Mouse (Mus musculus) lung, postnatal 10 days (tissue): ENCODE data around the gene Dot1l.
"Not testable (repeated sequence)": the region's sequence is repeated elsewhere in the genome, so short reads cannot be mapped to it uniquely, and the experiment has no call there.

Experiments used
- DNase-seq: peaks from one replicate; pipeline ENCODE4 v3.0.0; 2021

Dot1l gene

DNA sequence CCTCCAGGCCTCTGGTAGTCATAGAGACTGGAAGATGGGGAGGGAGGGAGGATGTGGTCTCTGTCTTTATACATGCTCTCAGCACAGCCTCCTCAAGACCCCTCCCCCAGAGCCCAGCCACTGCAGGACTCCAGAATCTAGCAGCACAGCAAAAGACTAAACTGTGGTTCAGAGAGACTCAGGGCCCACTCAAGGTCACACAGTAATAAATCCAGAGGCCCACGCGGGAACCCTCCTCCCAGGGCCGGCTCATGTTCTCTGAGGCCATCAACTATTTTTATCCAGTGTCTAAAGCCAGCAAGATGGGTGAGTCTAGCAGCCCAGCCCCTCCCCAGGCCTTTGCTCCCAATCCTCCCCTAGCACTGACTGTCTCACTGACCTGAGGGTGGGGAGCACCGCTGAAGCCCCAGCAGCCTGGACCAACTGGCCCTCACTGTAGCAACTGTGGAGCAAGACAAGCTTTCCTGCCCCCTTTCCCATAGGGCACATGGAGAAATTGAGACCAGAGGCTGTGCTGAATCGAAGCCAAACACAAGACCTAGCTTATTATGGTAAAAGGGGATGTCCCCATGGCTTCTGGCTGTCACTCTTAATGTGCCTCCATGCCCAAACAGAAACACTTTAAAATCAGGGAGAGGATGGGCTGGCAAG, 57.5 kb downstream of the Dot1l start:
- DNase-seq, result no peak

DNA sequence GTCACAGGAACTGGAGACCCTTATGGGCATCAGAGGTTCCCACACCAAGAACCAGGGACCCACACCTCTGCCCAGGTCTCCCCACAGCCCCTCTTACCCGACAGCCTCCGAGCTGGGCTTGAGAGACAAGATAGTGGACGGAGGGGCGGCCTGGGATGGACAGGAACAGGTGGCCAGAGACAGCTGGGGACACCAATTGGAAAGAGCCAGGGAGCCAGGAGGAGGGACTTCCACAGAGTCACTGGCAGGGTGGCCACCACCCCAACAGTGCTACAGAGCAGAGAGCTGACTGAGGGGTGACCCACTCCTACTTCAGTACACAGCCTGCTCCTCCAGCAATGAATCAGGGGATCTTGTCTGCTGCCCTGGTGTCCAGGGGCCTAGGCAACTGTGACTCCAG, 58.4 kb downstream of the Dot1l start, which contains the start of gene Jsrp1:
Jsrp1 (minus strand) TSS at position 133 of the 400 bp plus-strand sequence.
- DNase-seq, result no peak

DNA sequence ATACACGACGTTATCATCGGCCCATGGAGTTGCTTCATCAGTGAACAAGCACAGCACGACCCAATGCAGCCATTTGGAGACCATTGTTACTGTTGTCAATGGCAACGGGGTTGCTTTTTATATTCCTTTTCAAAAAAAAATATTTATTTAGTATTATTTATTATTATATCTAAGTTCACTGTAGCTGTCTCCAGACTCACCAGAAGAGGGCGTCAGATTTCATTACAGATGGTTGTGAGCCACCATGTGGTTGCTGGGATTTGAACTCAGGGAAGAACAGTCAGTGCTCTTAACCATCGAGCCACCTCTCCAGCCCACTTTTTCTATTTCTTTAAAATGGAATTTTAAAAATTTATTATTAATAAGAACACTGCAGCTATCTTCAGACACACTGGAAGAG, 59.8 kb downstream of the Dot1l start:
- no peak for DNase-seq

DNA sequence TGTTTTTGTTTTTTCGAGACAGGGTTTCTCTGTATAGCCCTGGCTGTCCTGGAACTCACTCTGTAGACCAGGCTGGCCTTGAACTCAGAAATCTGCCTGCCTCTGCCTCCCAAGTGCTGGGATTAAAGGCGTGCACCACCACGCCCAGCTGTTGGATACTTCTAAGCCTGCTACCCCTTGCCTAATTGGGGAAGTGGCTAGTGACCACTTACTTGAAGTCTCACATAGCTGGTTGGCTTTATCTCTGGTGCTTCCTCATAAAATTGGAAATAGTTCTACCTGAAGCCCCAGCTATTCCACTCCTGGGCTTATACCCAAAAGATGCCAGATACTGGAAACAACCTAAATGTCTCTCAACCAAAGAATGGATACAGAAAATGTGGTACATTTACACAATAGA, 61.3 kb downstream of the Dot1l start:
- DNase-seq, result not testable (repeated sequence)

GRCm38 (mm10) chr10:80817164-80817563, 62.2 kb downstream of the Dot1l start:
- DNase-seq, result no peak

- DNase-seq, result not testable (repeated sequence)
Observed at GRCm38 (mm10) chr10:80817955-80818354, 62.9 kb downstream of the Dot1l start.

GRCm38 (mm10) chr10:80818599-80819281, 63.7 kb downstream of the Dot1l start:
- no peak for DNase-seq

GRCm38 (mm10) chr10:80819406-80819805, 64.4 kb downstream of the Dot1l start:
- DNase-seq, result no peak

DNA sequence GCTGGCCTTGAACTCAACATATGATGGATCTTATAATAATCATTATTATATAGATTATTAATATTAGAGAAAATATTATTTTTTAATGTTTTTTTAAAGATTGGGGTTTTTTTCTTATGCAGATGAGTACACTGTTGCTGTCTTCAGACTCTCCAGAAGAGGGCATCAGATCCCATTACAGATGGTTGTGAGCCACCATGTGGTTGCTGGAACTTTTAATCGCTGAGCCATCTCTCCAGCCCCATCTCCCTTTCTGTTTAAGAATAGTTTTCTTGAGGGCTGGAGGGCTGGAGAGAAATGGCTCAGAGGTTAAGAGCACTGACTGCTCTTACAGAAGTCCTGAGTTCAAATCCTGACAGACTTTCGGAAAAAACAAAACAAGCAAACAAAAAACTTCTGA, 67.0 kb downstream of the Dot1l start:
- peak; percentile 62 for DNase-seq

GRCm38 (mm10) chr10:80822528-80822927, 67.5 kb downstream of the Dot1l start:
- DNase-seq, result no peak

- no peak for DNase-seq
Observed at GRCm38 (mm10) chr10:80823316-80823715, 68.3 kb downstream of the Dot1l start.

GRCm38 (mm10) chr10:80823847-80824643, 69.0 kb downstream of the Dot1l start:
- DNase-seq, result no peak

GRCm38 (mm10) chr10:80824827-80825226, 69.8 kb downstream of the Dot1l start:
- DNase-seq, result no peak

DNA sequence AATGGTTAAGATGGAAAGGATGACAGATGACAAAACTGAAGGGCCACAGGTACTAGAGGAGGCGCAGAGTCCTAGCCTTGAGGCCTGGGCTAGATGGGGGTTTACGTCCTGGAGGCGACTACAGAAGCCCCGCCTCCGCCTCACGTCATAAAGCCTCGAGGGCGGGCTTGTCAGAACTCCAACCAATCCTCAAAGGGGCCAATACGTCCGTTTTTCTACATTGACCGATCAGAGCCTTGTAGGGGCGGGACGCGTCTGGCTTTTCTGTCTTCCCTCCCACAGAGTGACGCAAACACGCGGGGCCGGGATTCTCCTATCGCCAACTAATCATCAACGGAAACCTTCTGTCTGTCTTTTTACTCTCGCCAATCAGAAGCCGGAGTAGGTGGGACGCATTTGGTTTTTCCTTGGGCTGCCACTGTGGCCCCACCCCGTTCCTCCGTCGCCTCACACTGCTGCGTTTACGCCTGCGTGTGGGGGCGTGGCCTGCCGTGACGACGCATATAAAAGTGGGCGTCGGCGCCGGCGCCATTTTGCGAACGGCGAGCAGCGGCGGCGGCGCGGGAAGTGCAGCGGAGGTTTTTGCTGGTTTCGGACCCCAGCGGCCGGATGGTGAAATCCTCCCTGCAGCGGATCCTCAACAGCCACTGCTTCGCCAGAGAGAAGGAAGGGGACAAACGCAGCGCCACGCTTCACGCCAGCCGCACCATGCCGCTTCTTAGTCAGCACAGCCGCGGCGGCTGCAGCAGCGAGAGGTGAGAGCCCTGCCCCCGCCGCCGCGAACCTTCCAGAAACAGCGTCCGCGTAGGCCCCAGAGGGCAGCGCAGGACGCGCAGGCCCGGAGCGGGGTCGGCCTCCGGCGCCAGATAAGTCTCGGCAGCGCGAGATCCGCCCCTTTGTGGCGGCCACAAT, 71.4 kb downstream of the Dot1l start, which contains the start of gene Oaz1:
Oaz1 (plus strand) TSS at position 506 of the 912 bp plus-strand sequence.
- peak; percentile 100 for DNase-seq

- DNase-seq, result no peak
Observed at GRCm38 (mm10) chr10:80827063-80827869, 72.3 kb downstream of the Dot1l start.

DNA sequence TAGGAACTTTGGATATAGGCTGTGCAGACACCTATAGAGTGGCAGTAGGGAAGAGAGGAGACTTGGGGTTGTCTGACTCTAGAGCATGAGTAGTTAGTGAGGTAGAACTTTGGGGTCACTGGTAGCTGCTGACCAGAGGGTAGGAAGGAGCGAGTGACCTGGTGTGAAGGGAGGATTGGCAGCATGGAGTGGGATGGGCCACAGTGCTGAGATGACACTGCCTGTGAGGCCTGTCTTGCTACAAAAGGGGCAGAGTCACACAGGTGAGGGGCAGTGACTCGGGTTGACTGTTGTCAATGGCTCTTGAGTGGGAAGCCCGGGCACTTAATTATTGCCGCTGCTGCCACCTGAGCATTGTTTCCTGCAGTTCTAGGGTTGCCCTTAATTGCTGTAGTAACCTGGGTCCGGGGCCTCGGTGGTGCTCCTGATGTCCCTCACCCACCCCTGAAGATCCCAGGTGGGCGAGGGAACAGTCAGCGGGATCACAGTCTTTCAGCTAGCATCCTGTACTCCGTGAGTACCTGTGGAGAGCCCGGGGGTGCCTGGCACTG, 72.9 kb downstream of the Dot1l start:
- DNase-seq, result no peak

GRCm38 (mm10) chr10:80828587-80828986, 73.6 kb downstream of the Dot1l start:
- DNase-seq, result not testable (repeated sequence)

GRCm38 (mm10) chr10:80829359-80830278, 74.6 kb downstream of the Dot1l start:
- no peak for DNase-seq

DNA sequence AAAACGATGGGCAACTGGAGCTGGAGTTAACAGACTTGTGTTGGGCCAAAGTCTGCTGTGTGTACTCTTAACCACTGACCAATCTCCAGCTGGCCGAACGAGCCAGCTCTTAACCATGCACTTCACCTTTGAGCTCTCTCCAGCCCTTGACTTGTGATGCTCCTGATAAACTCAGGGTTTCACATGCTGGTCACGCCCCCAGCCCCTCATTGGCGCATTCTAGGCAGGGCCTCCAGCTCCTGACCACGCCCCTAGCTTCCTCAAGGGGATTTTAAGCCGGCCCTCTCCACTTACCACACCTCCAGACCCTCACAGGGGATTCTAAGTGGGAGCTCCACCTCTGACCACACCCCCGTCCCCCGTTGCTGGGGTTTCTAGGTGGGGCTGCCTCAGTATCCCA, 76.1 kb downstream of the Dot1l start:
- peak; percentile 85 for DNase-seq

DNA sequence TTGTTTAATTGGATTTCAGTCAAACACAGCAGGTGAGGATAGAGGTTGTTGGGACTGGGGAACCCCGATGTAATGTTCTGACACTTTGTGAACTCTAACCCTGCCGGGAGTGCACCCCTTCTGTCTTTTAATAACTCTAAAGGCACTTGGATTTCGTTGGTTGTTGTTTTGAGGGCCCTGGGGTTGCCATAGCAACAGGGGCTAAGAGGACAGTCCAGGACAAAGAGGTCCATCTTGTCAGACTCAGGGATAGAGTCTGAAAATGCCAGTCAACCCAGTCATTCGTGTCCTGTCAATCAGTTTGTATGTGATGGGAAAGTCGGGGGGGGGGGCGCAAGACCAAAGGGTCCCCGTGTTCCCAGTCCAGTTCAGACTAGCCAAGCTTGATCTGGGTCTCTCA, 77.8 kb downstream of the Dot1l start:
- no peak for DNase-seq
